Mouse (Mus musculus) testis, adult 2 months (tissue): Measurements from ENCODE around the gene Mrps18b.

Experiments used
- CTCF ChIP-seq: fragments of 200-500 bp; IDR thresholded peaks from 2 replicates; pipeline ENCODE4 v1.5.1; 2012; ENCODE audit warnings: low read depth, mild to moderate bottlenecking, inconsistent platforms, low read length, moderate library complexity; ENCODE audit not compliant: control insufficient read depth, insufficient read depth, insufficient replicate concordance
- POLR2A ChIP-seq: fragments of 200-500 bp; IDR thresholded peaks from 2 replicates; pipeline ENCODE4 v1.6.1; 2012; ENCODE audit warnings: low read depth, mild to moderate bottlenecking, inconsistent platforms, low read length, moderate library complexity; ENCODE audit not compliant: control insufficient read depth

- TF ChIP-seq CTCF (no peak), POLR2A (no peak)
These were observed 51.3 kb downstream of the Mrps18b start for GRCm38 (mm10) chr17:35864832-35865353.
